Mouse (Mus musculus): ENCODE measurements around the gene Ddit4.
A peak's percentile ranks its signal among the peaks of the same experiment; 100 is the strongest.

DNA sequence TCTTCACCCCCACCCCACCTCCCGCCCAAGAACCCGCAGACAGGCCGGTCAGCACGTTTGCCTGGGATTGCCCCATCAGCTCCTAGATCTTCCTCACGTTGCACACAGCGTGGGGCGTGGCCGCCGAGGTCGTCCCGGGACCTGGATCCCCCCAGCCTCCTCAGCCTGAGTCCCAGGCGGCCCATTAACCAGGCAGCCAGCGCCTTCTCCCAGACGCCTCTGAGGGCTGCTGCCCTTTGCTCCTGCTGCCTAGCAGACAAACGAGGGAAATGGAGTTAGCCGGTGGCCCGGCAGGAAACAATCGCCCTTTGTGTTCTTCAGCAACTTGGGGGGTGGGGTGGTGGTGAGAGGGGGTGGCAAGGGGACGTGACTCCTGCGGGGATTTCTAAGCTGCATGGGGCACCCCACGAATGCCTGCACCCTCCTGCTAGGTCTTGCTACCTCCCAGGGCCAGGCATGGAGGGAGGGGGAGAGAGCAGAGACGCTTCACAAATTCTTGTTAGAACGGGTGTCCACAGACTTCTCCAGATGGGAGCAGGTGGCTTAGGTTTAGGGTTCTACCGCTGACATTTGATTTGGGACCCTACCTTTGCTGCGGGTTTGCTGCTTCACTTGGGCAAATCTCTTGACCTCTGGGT lies 40.0 kb downstream of the Ddit4 start:
- TF ChIP-seq POLR2A (IDR thresholded peaks at IDR 0.05; ENCODE audit: low read depth, low read length): peak; percentile 18; the same call in 1 of the 2 replicates
- TF ChIP-seq CTCF (IDR thresholded peaks at IDR 0.05; ENCODE audit: extremely low read depth, insufficient read length, insufficient replicate concordance, low read depth, low read length): no peak
